Mouse (Mus musculus): ENCODE measurements at regions not wholly inside any gene's neighbourhood (a gene's known extent, or its start where the extent isn't known, plus 50 kb on each side); places are given as distances from the start of the nearest gene placed in this dataset.

GRCm38 (mm10) chr13:28811081-28811439, 142.5 kb downstream of the Sox4 start:
- ATAC-seq (ENCODE audit: insufficient number of reproducible peaks, low FRiP score, low TSS enrichment, low read depth) = no peak
- peaks cover 16% of the 10 kb centered on the region; the same call in 1 of the 2 replicates for H3K4me1 ChIP-seq

GRCm38 (mm10) chr13:28810326-28811080, 143.0 kb downstream of the Sox4 start:
- H3K36me3 ChIP-seq = no peaks in the 10 kb centered on the region
- no peak overlapping the region for H3K9ac ChIP-seq
- no peak overlapping the region for H3K27ac ChIP-seq
- ATAC-seq (ENCODE audit: insufficient number of reproducible peaks, low FRiP score, low TSS enrichment, low read depth) = no peak
- H3K27me3 ChIP-seq = no peaks in the 10 kb centered on the region
- no peak overlapping the region for H3K4me3 ChIP-seq
- no peak overlapping the region for H3K4me2 ChIP-seq
- WGBS = 36% methylated on average over 6 of the region's 6 CpGs
- peaks cover 20% of the 10 kb centered on the region; the same call in 1 of the 2 replicates for H3K4me1 ChIP-seq
- H3K9me3 ChIP-seq = no peaks in the 10 kb centered on the region

More at GRCm38 (mm10) chr13:28811081-28811439, 142.5 kb downstream of the Sox4 start:
- H3K27me3 ChIP-seq = no peaks in the 10 kb centered on the region
- no peak overlapping the region for H3K4me3 ChIP-seq
- H3K9ac ChIP-seq = no peak overlapping the region
- H3K36me3 ChIP-seq = no peaks in the 10 kb centered on the region
- WGBS = 14% methylated on average over 2 of the region's 2 CpGs
- no peak overlapping the region for H3K4me2 ChIP-seq
- no peaks in the 10 kb centered on the region for H3K9me3 ChIP-seq
- H3K27ac ChIP-seq = no peak overlapping the region

GRCm38 (mm10) chr13:28805302-28805701, 148.2 kb downstream of the Sox4 start:
- Histone ChIP-seq H3K9me3 (no peaks in the 10 kb centered on the region), H3K9ac (no peak overlapping the region), H3K27me3 (no peaks in the 10 kb centered on the region), H3K4me2 (no peak overlapping the region), H3K27ac (no peak overlapping the region), H3K36me3 (no peaks in the 10 kb centered on the region), H3K4me3 (no peak overlapping the region), H3K4me1 (0 out of 2 replicates have a peak, but pooled peaks cover 5% of the 10 kb centered on the region)
- ATAC-seq (ENCODE audit: insufficient number of reproducible peaks, low FRiP score, low TSS enrichment, low read depth) = no peak
- 56% methylated on average over 4 of the region's 4 CpGs for WGBS

- WGBS = 54% methylated on average over 8 of the region's 8 CpGs
Measured at GRCm38 (mm10) chr13:28801210-28801954, 152.1 kb downstream of the Sox4 start.

GRCm38 (mm10) chr13:28800676-28801075, 152.8 kb downstream of the Sox4 start:
- Histone ChIP-seq H3K9me3 (no peaks in the 10 kb centered on the region), H3K4me2 (no peak overlapping the region), H3K36me3 (no peaks in the 10 kb centered on the region), H3K9ac (no peak overlapping the region), H3K27me3 (no peaks in the 10 kb centered on the region), H3K4me3 (no peak overlapping the region), H3K27ac (no peak overlapping the region), H3K4me1 (no peaks in the 10 kb centered on the region)
- WGBS = 30% methylated on average over 1 of the region's 1 CpGs
- no peak for ATAC-seq (ENCODE audit: insufficient number of reproducible peaks, low FRiP score, low TSS enrichment, low read depth)

More at GRCm38 (mm10) chr13:28801210-28801954, 152.1 kb downstream of the Sox4 start:
- no peaks in the 10 kb centered on the region for H3K27me3 ChIP-seq
- H3K4me1 ChIP-seq = 0 out of 2 replicates have a peak, but pooled peaks cover 5% of the 10 kb centered on the region
- no peak overlapping the region for H3K4me3 ChIP-seq
- H3K9ac ChIP-seq = no peak overlapping the region
- H3K4me2 ChIP-seq = no peak overlapping the region
- ATAC-seq (ENCODE audit: insufficient number of reproducible peaks, low FRiP score, low TSS enrichment, low read depth) = no peak
- H3K9me3 ChIP-seq = no peaks in the 10 kb centered on the region
- H3K27ac ChIP-seq = no peak overlapping the region
- H3K36me3 ChIP-seq = no peaks in the 10 kb centered on the region

GRCm38 (mm10) chr13:28799474-28799873, 154.0 kb downstream of the Sox4 start:
- Histone ChIP-seq H3K27ac (no peak overlapping the region), H3K36me3 (no peaks in the 10 kb centered on the region), H3K4me3 (no peak overlapping the region), H3K9me3 (no peaks in the 10 kb centered on the region), H3K9ac (no peak overlapping the region), H3K4me2 (no peak overlapping the region), H3K27me3 (no peaks in the 10 kb centered on the region), H3K4me1 (no peaks in the 10 kb centered on the region)
- 61% methylated on average over 1 of the region's 1 CpGs for WGBS
- ATAC-seq (ENCODE audit: insufficient number of reproducible peaks, low FRiP score, low TSS enrichment, low read depth) = no peak

- H3K27me3 ChIP-seq = no peaks in the 10 kb centered on the region
- H3K4me2 ChIP-seq = no peak overlapping the region
- no peak overlapping the region for H3K9ac ChIP-seq
- no peaks in the 10 kb centered on the region for H3K36me3 ChIP-seq
- no peaks in the 10 kb centered on the region for H3K9me3 ChIP-seq
- no peak overlapping the region for H3K4me3 ChIP-seq
- peaks cover 10% of the 10 kb centered on the region; the same call in 1 of the 2 replicates for H3K4me1 ChIP-seq
- no peak for ATAC-seq (ENCODE audit: insufficient number of reproducible peaks, low FRiP score, low TSS enrichment, low read depth)
- 60% methylated on average over 8 of the region's 8 CpGs for WGBS
- no peak overlapping the region for H3K27ac ChIP-seq
Measured at GRCm38 (mm10) chr13:28797617-28798475, 155.7 kb downstream of the Sox4 start.

GRCm38 (mm10) chr13:28795274-28795673, 158.2 kb downstream of the Sox4 start:
- Histone ChIP-seq H3K4me2 (no peak overlapping the region), H3K36me3 (no peaks in the 10 kb centered on the region), H3K9ac (no peak overlapping the region), H3K4me1 (peaks cover 15% of the 10 kb centered on the region; the same call in 1 of the 2 replicates), H3K9me3 (no peaks in the 10 kb centered on the region), H3K27ac (no peak overlapping the region), H3K27me3 (no peaks in the 10 kb centered on the region), H3K4me3 (no peak overlapping the region)
- ATAC-seq (ENCODE audit: insufficient number of reproducible peaks, low FRiP score, low TSS enrichment, low read depth) = no peak
- 48% methylated on average over 7 of the region's 7 CpGs for WGBS

GRCm38 (mm10) chr13:28794547-28794946, 159.0 kb downstream of the Sox4 start:
- Histone ChIP-seq H3K4me3 (no peak overlapping the region), H3K27ac (no peak overlapping the region), H3K27me3 (no peaks in the 10 kb centered on the region), H3K4me2 (no peak overlapping the region), H3K9me3 (no peaks in the 10 kb centered on the region), H3K9ac (no peak overlapping the region), H3K36me3 (no peaks in the 10 kb centered on the region), H3K4me1 (peaks cover 15% of the 10 kb centered on the region; the same call in 1 of the 2 replicates)
- ATAC-seq (ENCODE audit: insufficient number of reproducible peaks, low FRiP score, low TSS enrichment, low read depth) = no peak
- WGBS = 65% methylated on average over 3 of the region's 3 CpGs

- Histone ChIP-seq H3K9ac (no peak overlapping the region), H3K4me3 (no peak overlapping the region), H3K36me3 (no peaks in the 10 kb centered on the region), H3K27ac (no peak overlapping the region), H3K4me2 (no peak overlapping the region), H3K4me1 (peaks cover 15% of the 10 kb centered on the region; the same call in 1 of the 2 replicates), H3K27me3 (no peaks in the 10 kb centered on the region), H3K9me3 (no peaks in the 10 kb centered on the region)
- no peak for ATAC-seq (ENCODE audit: insufficient number of reproducible peaks, low FRiP score, low TSS enrichment, low read depth)
- WGBS = 27% methylated on average over 5 of the region's 5 CpGs
Measured at GRCm38 (mm10) chr13:28793166-28793935, 160.2 kb downstream of the Sox4 start.

Data from limb, embryonic 15.5 days (tissue).